Mouse (Mus musculus) forebrain, postnatal 0 days (tissue): ENCODE results near the gene Gm765. TPM values are rescaled to one million over a fixed set of nuclear protein-coding genes. Genes with fewer than 3 reads are reported as not detected.

Source experiments
- ATAC-seq: fragments of 200-750 bp; cut with Nextera tagmentation; 2 replicates; pipeline ENCODE4 v1.8.0; 2017; ENCODE audit warnings: mild to moderate bottlenecking, moderate library complexity
- DNase-seq: peaks from one replicate; pipeline ENCODE4 v3.0.0-alpha.2; 2015
- H3K27ac ChIP-seq: fragments of 300-500 bp; sonication (generic); 2 replicates; pipeline ENCODE4 v1.5.1; 2014; ENCODE audit warnings: low read depth, mild to moderate bottlenecking, antibody characterized with exemption, low read length, moderate library complexity, mixed read lengths
- H3K27me3 ChIP-seq: fragments of 300-500 bp; sonication (generic); 2 replicates; pipeline ENCODE4 v1.6.1; 2014; ENCODE audit warnings: mild to moderate bottlenecking, low read length, mixed read lengths; ENCODE audit not compliant: insufficient read depth
- H3K36me3 ChIP-seq: fragments of 300-500 bp; sonication (generic); 2 replicates; pipeline ENCODE4 v1.6.1; 2014; ENCODE audit warnings: mild to moderate bottlenecking, moderate library complexity; ENCODE audit not compliant: insufficient read depth
- H3K4me1 ChIP-seq: fragments of 300-500 bp; sonication (generic); 2 replicates; pipeline ENCODE4 v1.6.1; 2014; ENCODE audit warnings: antibody characterized with exemption; ENCODE audit not compliant: insufficient read depth
- H3K4me2 ChIP-seq: fragments of 300-500 bp; sonication (generic); 2 replicates; pipeline ENCODE4 v1.6.1; 2014; ENCODE audit warnings: low read depth, mild to moderate bottlenecking, moderate library complexity
- H3K4me3 ChIP-seq: fragments of 300-500 bp; sonication (generic); 2 replicates; pipeline ENCODE4 v1.5.1; 2014; ENCODE audit warnings: low read depth, low read length, mixed read lengths
- H3K9ac ChIP-seq: fragments of 300-500 bp; sonication (generic); 2 replicates; pipeline ENCODE4 v1.6.1; 2014; ENCODE audit warnings: mild to moderate bottlenecking
- H3K9me3 ChIP-seq: fragments of 300-500 bp; sonication (generic); 2 replicates; pipeline ENCODE4 v1.6.1; 2016; ENCODE audit warnings: low read length
- CTCF ChIP-seq: sonication (generic); IDR thresholded peaks from 2 replicates; pipeline ENCODE4 v1.5.1; 2016; ENCODE audit warnings: antibody characterized with exemption, control low read depth, low read depth
- WGBS: fragments of 180-500 bp; shearing (Covaris S2); extraction: QIAGEN DNeasy Blood & Tissue Kit; methylation state at CpG from one replicate; pipeline ENCODE4 v1.1.7; 2014; 5-methylcytosine and 5-hydroxymethylcytosine counted together
- polyA plus RNA-seq: library from polyadenylated mRNA; unstranded; fragments of >200 nt; fragmentation: Nextera tagmentation; extraction: Ambion mirVana; gene quantifications from 2 replicates; pipeline ENCODE4 v1.2.1, GENCODE M21; 2015
- total RNA-seq: library from RNA; depleted of rRNA; stranded (reverse); fragments of >200 nt; gene quantifications from 2 replicates; pipeline ENCODE4 v1.2.3, GENCODE M21; 2014

The Gm765 gene
- total and polyA plus RNA-seq, 2 experiments from 2014 or later = 0.05 TPM; not detected in 1

GRCm38 (mm10) chr6:98332714-98333113 lies 9.8 kb downstream of the Gm765 start:
- Histone ChIP-seq H3K36me3 (no peaks in the 10 kb centered on the region), H3K4me2 (no peak overlapping the region), H3K27me3 (no peaks in the 10 kb centered on the region), H3K9ac (no peak overlapping the region), H3K4me1 (no peaks in the 10 kb centered on the region), H3K27ac (no peak overlapping the region), H3K4me3 (no peak overlapping the region), H3K9me3 (no peaks in the 10 kb centered on the region)
- no peak for TF ChIP-seq CTCF
- ATAC-seq (no peak), DNase-seq (no peak)
- 97% methylated on average over 2 of the region's 2 CpGs for WGBS

GRCm38 (mm10) chr6:98311659-98312058 lies 30.9 kb downstream of the Gm765 start:
- ATAC-seq (no peak), DNase-seq (no peak)
- Histone ChIP-seq H3K4me3 (no peak overlapping the region), H3K9ac (no peak overlapping the region), H3K4me2 (no peak overlapping the region), H3K9me3 (no peaks in the 10 kb centered on the region), H3K27me3 (no peaks in the 10 kb centered on the region), H3K27ac (no peak overlapping the region), H3K36me3 (no peaks in the 10 kb centered on the region), H3K4me1 (no peaks in the 10 kb centered on the region)
- WGBS = 79% methylated on average over 5 of the region's 5 CpGs
- no peak for TF ChIP-seq CTCF

- WGBS = 51% methylated on average over 3 of the region's 3 CpGs
- H3K4me2 ChIP-seq = no peak overlapping the region
- ATAC-seq (no peak), DNase-seq (no peak)
- H3K4me3 ChIP-seq = no peak overlapping the region
- no peaks in the 10 kb centered on the region for H3K27me3 ChIP-seq
- no peak for TF ChIP-seq CTCF
- H3K4me1 ChIP-seq = no peaks in the 10 kb centered on the region
- H3K9me3 ChIP-seq = no peaks in the 10 kb centered on the region
- H3K27ac ChIP-seq = no peak overlapping the region
- no peak overlapping the region for H3K9ac ChIP-seq
- H3K36me3 ChIP-seq = no peaks in the 10 kb centered on the region
Observed at GRCm38 (mm10) chr6:98307647-98308046, 34.9 kb downstream of the Gm765 start.

- H3K4me3 ChIP-seq = no peak overlapping the region
- H3K27me3 ChIP-seq = no peaks in the 10 kb centered on the region
- no peak overlapping the region for H3K9ac ChIP-seq
- H3K36me3 ChIP-seq = no peaks in the 10 kb centered on the region
- no peaks in the 10 kb centered on the region for H3K4me1 ChIP-seq
- no peak overlapping the region for H3K27ac ChIP-seq
- H3K9me3 ChIP-seq = no peaks in the 10 kb centered on the region
- ATAC-seq (no peak), DNase-seq (no peak)
- TF ChIP-seq CTCF = no peak
- H3K4me2 ChIP-seq = no peak overlapping the region
- WGBS = 72% methylated on average over 7 of the region's 7 CpGs
Observed at GRCm38 (mm10) chr6:98307159-98307558, 35.4 kb downstream of the Gm765 start.

GRCm38 (mm10) chr6:98292064-98292463 lies 50.5 kb downstream of the Gm765 start:
- H3K4me3 ChIP-seq = no peak overlapping the region
- ATAC-seq = no peak
- H3K4me2 ChIP-seq = no peak overlapping the region
- H3K27ac ChIP-seq = no peak overlapping the region
- WGBS = 89% methylated on average over 5 of the region's 5 CpGs
- no peak overlapping the region for H3K9ac ChIP-seq
- H3K9me3 ChIP-seq = no peaks in the 10 kb centered on the region
- DNase-seq = no peak
- H3K36me3 ChIP-seq = no peaks in the 10 kb centered on the region
- no peak for TF ChIP-seq CTCF
- no peaks in the 10 kb centered on the region for H3K27me3 ChIP-seq
- H3K4me1 ChIP-seq = no peaks in the 10 kb centered on the region

DNA sequence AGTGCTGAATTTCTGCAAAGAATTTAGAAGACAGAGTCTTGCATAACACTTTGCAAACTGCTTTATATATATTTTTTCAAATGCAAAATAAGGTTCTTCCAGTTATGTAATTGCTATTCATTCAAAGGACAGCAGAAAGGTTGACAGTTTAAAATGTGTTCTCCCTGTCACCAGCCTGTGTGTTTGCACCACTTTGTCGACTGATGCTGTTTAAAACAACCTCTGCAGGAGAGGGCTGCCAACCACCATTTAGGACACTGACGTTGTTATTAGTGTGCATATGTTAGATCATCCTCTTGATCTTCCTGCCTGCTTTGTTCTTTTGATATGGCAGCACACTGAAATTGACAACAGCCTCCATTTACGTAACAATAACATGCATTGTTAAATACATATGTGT lies 54.2 kb downstream of the Gm765 start:
- Histone ChIP-seq H3K4me1 (no peaks in the 10 kb centered on the region), H3K27ac (no peak overlapping the region), H3K9me3 (no peaks in the 10 kb centered on the region), H3K4me2 (no peak overlapping the region), H3K9ac (no peak overlapping the region), H3K36me3 (no peaks in the 10 kb centered on the region), H3K4me3 (no peak overlapping the region), H3K27me3 (no peaks in the 10 kb centered on the region)
- ATAC-seq (no peak), DNase-seq (no peak)
- TF ChIP-seq CTCF = no peak
- WGBS = 27% methylated on average over 3 of the region's 3 CpGs

DNA sequence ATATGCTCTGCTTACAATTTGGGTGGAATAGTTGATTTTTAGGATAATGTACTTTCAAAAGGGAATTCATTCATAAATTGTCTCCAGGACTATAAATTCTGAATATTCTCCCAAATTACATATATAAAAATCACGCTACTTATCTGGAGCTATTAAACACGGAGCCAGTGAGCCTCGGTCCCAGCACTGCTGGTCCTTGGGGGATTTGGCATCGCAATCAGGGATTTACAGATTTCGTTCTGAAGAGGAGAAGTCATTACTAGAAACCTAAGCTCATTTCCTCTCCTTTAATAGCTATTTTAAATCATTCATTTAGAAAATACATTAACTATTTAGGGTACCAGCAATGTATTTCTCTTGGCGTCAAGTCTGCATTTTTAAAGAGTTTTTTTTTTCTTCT lies 55.0 kb downstream of the Gm765 start:
- TF ChIP-seq CTCF = no peak

DNA sequence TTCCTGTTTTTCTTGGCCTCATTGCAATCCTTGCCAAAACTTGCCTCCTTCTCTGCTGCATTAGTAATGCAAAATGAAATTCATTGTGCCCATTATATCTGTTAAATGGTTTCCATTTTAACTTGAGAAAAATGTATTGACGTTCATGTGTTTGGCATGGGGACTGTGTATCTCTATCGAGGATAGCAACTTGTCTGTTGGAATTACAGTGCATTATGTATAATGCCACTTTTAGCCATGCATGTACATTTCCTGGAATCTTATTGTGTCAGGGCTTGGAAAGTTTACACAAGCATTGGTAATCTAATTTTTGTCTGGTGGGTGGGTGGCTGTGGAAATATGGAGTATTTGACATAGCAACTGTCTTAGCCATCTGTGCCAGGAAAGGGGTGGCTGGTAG lies 57.4 kb downstream of the Gm765 start:
- ATAC-seq = no peak
- no peaks in the 10 kb centered on the region for H3K36me3 ChIP-seq
- no peak overlapping the region for H3K4me2 ChIP-seq
- no peak for TF ChIP-seq CTCF
- no peak for DNase-seq
- WGBS = 68% methylated on average over 2 of the region's 2 CpGs
- H3K9me3 ChIP-seq = no peaks in the 10 kb centered on the region
- no peak overlapping the region for H3K27ac ChIP-seq
- no peaks in the 10 kb centered on the region for H3K27me3 ChIP-seq
- H3K9ac ChIP-seq = no peak overlapping the region
- H3K4me3 ChIP-seq = no peak overlapping the region
- peaks cover 3% of the 10 kb centered on the region; the same call in 1 of the 2 replicates for H3K4me1 ChIP-seq

More for the DNA sequence above, 55.0 kb downstream of the Gm765 start:
- DNase-seq (no peak), ATAC-seq (no peak)
- Histone ChIP-seq H3K4me2 (no peak overlapping the region), H3K4me1 (no peaks in the 10 kb centered on the region), H3K9ac (no peak overlapping the region), H3K36me3 (no peaks in the 10 kb centered on the region), H3K9me3 (no peaks in the 10 kb centered on the region), H3K27ac (no peak overlapping the region), H3K27me3 (no peaks in the 10 kb centered on the region), H3K4me3 (no peak overlapping the region)
- WGBS = 33% methylated on average over 6 of the region's 6 CpGs
